Mouse (Mus musculus): ENCODE data around the gene Zbtb42. TPM values are rescaled to one million over a fixed set of nuclear protein-coding genes. Genes with fewer than 3 reads are reported as not detected.
A peak's percentile ranks its signal among the peaks of the same experiment; 100 is the strongest.

Zbtb42 gene
- polyA plus RNA-seq, 1 experiment from 2014 or later: 1.6 TPM

DNA sequence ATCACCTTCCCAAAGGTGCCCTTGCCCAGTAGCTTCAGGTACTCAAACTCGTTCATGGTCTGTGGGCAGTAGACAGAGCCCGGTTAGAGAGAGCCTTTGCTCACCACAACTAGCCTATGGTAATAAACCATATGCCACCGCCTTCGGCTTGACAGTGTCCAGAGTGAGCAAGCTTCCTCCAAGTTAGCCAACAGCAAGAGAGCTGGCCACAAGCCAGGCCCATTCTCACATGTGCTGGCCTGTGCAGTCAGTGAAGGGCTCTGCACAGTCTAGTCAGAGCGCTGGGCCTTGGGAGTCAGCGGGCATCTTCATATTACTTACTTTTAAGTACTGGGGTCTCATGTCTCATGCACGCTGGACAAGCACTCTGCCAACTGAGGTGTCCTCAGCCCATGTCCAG is 20.0 kb upstream of the Zbtb42 start:
- Histone ChIP-seq H3K4me2 (ENCODE audit: low read depth, low read length) (no peak overlapping the region), H3K27ac (ENCODE audit: low read depth) (no peak overlapping the region), H3K4me1 (ENCODE audit: insufficient read depth) (no peaks in the 10 kb centered on the region), H3K9ac (replicated peaks) (no peak overlapping the region), H3K9me3 (ENCODE audit: low read length) (no peaks in the 10 kb centered on the region), H3K4me3 (ENCODE audit: low read depth, low read length) (no peak overlapping the region), H3K36me3 (replicated peaks; ENCODE audit: insufficient read depth, low read length) (peaks cover 85% of the 10 kb centered on the region), H3K27me3 (ENCODE audit: insufficient read depth, low read length) (no peaks in the 10 kb centered on the region)
- WGBS (ENCODE audit: insufficient replicate concordance): 90% methylated on average over 7 of the region's 7 CpGs
- no peak for DNase-seq
- ATAC-seq: no peak
- no peak for TF ChIP-seq CTCF (IDR thresholded peaks at IDR 0.05; ENCODE audit: low read depth)
- TF ChIP-seq EP300 (IDR thresholded peaks at IDR 0.05; ENCODE audit: low read depth): no peak

DNA sequence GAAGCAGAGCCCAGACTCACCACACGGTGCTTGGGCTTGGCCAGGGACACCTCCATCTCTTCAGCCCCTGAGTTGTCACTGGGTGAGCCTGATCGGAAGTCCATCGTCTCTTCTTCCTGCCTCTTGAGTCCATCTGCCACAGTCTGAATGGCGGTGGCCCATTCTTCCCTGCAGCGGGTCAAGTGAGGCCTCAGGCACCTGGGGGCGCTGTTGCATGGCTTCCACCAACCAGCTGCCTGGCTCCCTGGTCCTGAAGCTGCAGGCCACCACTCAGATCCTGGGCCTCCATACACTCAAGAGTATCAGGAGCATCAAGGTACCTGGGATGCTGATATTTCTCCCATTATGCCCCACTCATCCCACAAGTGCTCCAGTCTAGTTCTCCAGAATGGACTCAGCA is 19.5 kb upstream of the Zbtb42 start:
- no peak for ATAC-seq
- WGBS (ENCODE audit: insufficient replicate concordance): 76% methylated on average over 6 of the region's 6 CpGs
- Histone ChIP-seq H3K4me1 (ENCODE audit: insufficient read depth) (no peaks in the 10 kb centered on the region), H3K27ac (ENCODE audit: low read depth) (no peak overlapping the region), H3K9me3 (ENCODE audit: low read length) (no peaks in the 10 kb centered on the region), H3K4me3 (ENCODE audit: low read depth, low read length) (no peak overlapping the region), H3K4me2 (ENCODE audit: low read depth, low read length) (no peak overlapping the region), H3K36me3 (replicated peaks; ENCODE audit: insufficient read depth, low read length) (peaks cover 80% of the 10 kb centered on the region), H3K9ac (replicated peaks) (no peak overlapping the region), H3K27me3 (ENCODE audit: insufficient read depth, low read length) (no peaks in the 10 kb centered on the region)
- TF ChIP-seq EP300 (IDR thresholded peaks at IDR 0.05; ENCODE audit: low read depth): no peak
- TF ChIP-seq CTCF (IDR thresholded peaks at IDR 0.05; ENCODE audit: low read depth): peak; percentile 65
- DNase-seq: peak; percentile 55

DNA sequence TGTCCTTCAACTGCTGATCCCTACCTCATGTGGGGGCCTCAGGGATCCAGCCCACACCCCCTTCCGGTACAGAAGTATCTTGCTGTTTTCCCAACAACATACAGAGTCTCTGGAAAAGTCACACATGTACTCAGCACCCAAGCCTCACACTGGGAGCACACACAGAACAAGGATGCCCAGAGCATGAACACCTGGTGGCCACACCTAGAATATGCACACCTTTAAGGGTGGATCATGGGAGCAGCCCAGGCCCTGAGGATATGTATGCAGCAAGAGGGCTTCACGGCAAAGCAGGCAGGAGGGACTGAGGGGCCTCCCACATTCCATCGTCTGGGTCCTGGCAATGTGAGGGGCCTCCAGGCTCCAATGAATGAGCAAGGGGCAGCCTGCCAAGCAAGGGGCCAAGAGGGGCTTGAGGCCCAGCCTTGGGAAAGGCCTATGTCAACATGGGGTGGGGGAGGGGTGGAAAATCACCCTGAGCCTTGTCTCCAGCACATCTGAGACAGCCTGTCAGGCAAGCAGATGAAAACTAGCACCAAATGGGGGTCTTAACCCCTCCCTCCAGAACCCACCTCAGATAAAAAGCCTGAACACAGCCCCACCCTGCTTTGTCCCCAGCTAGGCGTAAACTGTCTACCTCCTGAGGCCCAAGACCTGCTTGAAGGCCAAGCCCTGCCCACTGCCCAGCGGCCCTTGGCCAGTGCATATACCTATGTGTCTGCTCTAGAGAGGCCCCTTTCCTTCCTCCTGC is 17.9 kb upstream of the Zbtb42 start:
- no peak overlapping the region for H3K27ac ChIP-seq (ENCODE audit: low read depth)
- no peak overlapping the region for H3K9ac ChIP-seq (replicated peaks)
- ATAC-seq (no peak), DNase-seq (no peak)
- H3K36me3 ChIP-seq (replicated peaks; ENCODE audit: insufficient read depth, low read length): peaks cover 69% of the 10 kb centered on the region
- H3K4me2 ChIP-seq (ENCODE audit: low read depth, low read length): no peak overlapping the region
- no peaks in the 10 kb centered on the region for H3K9me3 ChIP-seq (ENCODE audit: low read length)
- 71% methylated on average over 5 of the region's 5 CpGs for WGBS (ENCODE audit: insufficient replicate concordance)
- H3K27me3 ChIP-seq (ENCODE audit: insufficient read depth, low read length): no peaks in the 10 kb centered on the region
- no peak for TF ChIP-seq EP300 (IDR thresholded peaks at IDR 0.05; ENCODE audit: low read depth)
- no peak for TF ChIP-seq CTCF (IDR thresholded peaks at IDR 0.05; ENCODE audit: low read depth)
- 0 out of 2 replicates have a peak, but pooled peaks cover 2% of the 10 kb centered on the region for H3K4me1 ChIP-seq (ENCODE audit: insufficient read depth)
- no peak overlapping the region for H3K4me3 ChIP-seq (ENCODE audit: low read depth, low read length)

DNA sequence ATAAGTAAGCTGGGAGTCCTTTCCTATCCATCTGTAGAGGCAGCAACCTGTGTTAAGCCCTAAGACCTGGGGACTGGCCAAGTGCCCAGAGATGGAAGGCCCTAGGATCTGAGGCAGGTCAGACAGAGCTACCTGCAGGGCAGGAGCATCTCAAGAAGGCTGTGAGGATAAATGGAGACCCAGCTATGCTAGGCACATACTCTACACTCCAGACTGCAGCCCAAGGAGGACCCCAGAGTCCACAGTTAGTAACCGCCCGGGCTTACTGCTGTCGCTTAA is 17.4 kb upstream of the Zbtb42 start:
- 82% methylated on average over 3 of the region's 3 CpGs for WGBS (ENCODE audit: insufficient replicate concordance)
- Histone ChIP-seq H3K4me1 (ENCODE audit: insufficient read depth) (0 out of 2 replicates have a peak, but pooled peaks cover 4% of the 10 kb centered on the region), H3K4me3 (ENCODE audit: low read depth, low read length) (no peak overlapping the region), H3K9me3 (ENCODE audit: low read length) (no peaks in the 10 kb centered on the region), H3K9ac (replicated peaks) (no peak overlapping the region), H3K27me3 (ENCODE audit: insufficient read depth, low read length) (no peaks in the 10 kb centered on the region), H3K27ac (ENCODE audit: low read depth) (no peak overlapping the region), H3K36me3 (replicated peaks; ENCODE audit: insufficient read depth, low read length) (peaks cover 68% of the 10 kb centered on the region), H3K4me2 (ENCODE audit: low read depth, low read length) (no peak overlapping the region)
- ATAC-seq (no peak), DNase-seq (no peak)
- TF ChIP-seq EP300 (IDR thresholded peaks at IDR 0.05; ENCODE audit: low read depth): no peak
- TF ChIP-seq CTCF (IDR thresholded peaks at IDR 0.05; ENCODE audit: low read depth): no peak

DNA sequence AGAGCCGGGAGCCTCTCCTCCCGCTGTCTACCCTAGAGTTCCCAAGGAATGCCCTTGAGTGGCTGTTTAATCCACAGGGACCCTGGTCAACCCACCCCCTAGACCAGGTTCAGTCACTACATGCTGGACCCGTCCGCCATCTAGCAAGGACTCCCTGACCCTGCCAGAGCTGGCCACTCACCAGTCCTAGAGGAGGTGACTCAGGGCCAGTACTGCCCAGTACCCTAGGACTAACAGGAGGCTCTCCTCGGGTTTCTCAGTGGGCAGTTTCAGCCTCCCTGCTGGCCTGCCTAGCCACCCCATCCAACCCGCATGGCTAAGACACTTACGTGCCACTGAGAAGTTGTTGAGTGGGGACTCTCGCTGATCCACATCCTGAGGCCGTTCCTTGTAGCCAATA is 16.8 kb upstream of the Zbtb42 start:
- no peak overlapping the region for H3K9ac ChIP-seq (replicated peaks)
- H3K4me2 ChIP-seq (ENCODE audit: low read depth, low read length): no peak overlapping the region
- H3K4me1 ChIP-seq (ENCODE audit: insufficient read depth): 0 out of 2 replicates have a peak, but pooled peaks cover 4% of the 10 kb centered on the region
- H3K27ac ChIP-seq (ENCODE audit: low read depth): no peak overlapping the region
- H3K36me3 ChIP-seq (replicated peaks; ENCODE audit: insufficient read depth, low read length): peaks cover 62% of the 10 kb centered on the region
- H3K9me3 ChIP-seq (ENCODE audit: low read length): no peaks in the 10 kb centered on the region
- ATAC-seq (no peak), DNase-seq (no peak)
- no peak overlapping the region for H3K4me3 ChIP-seq (ENCODE audit: low read depth, low read length)
- no peaks in the 10 kb centered on the region for H3K27me3 ChIP-seq (ENCODE audit: insufficient read depth, low read length)
- TF ChIP-seq CTCF (IDR thresholded peaks at IDR 0.05; ENCODE audit: low read depth) (no peak), EP300 (IDR thresholded peaks at IDR 0.05; ENCODE audit: low read depth) (no peak)
- 89% methylated on average over 9 of the region's 9 CpGs for WGBS (ENCODE audit: insufficient replicate concordance)

DNA sequence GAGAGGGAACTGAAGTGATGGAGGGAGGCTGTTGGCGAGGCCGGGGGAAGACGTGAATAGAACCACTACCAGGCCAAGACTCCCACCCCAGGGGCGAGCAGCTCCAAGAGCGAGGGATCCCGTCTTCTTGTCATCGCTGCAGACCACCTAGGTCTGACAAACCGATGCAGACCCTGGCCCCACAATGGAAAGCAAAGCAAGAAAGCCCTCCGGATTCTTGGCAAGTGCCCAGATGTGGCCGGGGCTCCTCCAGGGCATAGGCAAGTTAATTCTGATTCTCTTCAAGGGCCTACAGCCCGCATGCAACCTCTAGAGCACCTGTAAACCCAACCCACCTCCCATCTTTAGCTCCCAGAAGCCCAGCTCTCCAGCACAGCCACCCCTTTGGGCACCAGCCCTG is 15.3 kb upstream of the Zbtb42 start:
- no peak overlapping the region for H3K4me2 ChIP-seq (ENCODE audit: low read depth, low read length)
- no peak overlapping the region for H3K9ac ChIP-seq (replicated peaks)
- no peaks in the 10 kb centered on the region for H3K9me3 ChIP-seq (ENCODE audit: low read length)
- no peak overlapping the region for H3K4me3 ChIP-seq (ENCODE audit: low read depth, low read length)
- TF ChIP-seq CTCF (IDR thresholded peaks at IDR 0.05; ENCODE audit: low read depth) (no peak), EP300 (IDR thresholded peaks at IDR 0.05; ENCODE audit: low read depth) (no peak)
- peaks cover 51% of the 10 kb centered on the region for H3K36me3 ChIP-seq (replicated peaks; ENCODE audit: insufficient read depth, low read length)
- peaks cover 10% of the 10 kb centered on the region for H3K4me1 ChIP-seq (ENCODE audit: insufficient read depth)
- WGBS (ENCODE audit: insufficient replicate concordance): 90% methylated on average over 11 of the region's 11 CpGs
- ATAC-seq (no peak), DNase-seq (no peak)
- no peak overlapping the region for H3K27ac ChIP-seq (ENCODE audit: low read depth)
- H3K27me3 ChIP-seq (ENCODE audit: insufficient read depth, low read length): no peaks in the 10 kb centered on the region

All from liver, postnatal 0 days (tissue).